Mouse (Mus musculus): ENCODE data around the gene Mtmr12. TPM values are rescaled to one million over a fixed set of nuclear protein-coding genes. Genes with fewer than 3 reads are reported as not detected.

Gene Mtmr12
- polyA plus RNA-seq, 1 experiment = 19.2 TPM

DNA sequence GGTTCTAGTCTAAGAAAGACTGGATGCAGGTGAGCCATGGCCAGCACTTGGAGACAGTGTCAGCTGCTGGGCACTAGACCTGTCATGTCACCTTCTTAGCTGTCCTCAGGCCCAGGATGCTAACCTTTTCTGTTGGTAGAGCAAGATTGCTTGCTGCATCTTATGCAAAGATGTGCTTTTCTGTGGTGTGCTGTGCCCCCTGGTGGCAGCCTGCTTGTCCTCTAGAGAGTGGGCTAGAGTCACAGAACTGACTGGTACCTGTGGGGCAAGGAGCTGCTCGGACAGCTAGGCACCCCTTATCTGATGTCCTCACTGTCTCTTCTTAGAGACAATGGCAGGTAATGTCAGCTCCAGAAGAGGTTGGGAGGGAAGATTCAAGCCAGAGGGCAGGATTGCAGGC is 63.2 kb downstream of the Mtmr12 start:
- WGBS = 71% methylated on average over 1 of the region's 1 CpGs
- DNase-seq (ENCODE audit: low read depth, low spot score) = no peak

- DNase-seq (ENCODE audit: low read depth, low spot score) = no peak
- 54% methylated on average over 9 of the region's 9 CpGs for WGBS
Measured at GRCm38 (mm10) chr15:12271340-12271739, 66.5 kb downstream of the Mtmr12 start.

DNA sequence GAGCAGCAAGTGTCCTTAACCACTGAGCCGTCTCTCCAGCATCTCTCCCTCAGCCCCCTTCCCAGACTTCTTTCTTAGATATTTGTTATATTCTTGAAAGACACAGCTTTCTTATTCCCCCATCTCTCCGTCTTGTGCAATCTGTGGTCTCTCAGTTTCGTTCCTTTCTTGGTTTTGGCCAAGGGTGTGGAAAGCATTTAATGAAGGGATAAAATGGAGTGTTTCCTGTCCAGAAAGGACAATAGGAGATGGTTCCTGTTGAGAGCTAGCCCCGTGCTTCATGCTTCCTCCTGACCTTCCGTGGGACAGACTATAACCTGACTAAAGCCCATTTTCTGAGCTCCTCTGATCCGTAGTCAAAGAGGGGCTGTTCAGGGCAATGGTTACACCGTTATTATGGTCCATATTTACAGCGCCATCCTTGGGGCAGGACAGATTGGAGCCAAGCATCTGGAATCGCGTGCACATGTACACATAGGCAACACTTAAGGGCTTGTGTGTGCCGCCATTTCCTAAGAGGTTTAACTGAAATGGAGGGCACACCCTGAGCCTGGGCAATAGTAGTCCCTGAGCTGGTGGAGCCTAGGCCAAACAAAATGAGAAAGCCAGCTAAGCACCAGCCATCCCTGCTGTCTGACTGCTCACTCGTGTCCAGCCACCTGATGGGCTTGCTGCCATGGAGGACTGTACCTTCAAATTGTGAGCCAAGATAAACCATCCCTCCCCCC is 68.7 kb downstream of the Mtmr12 start:
- no peak for DNase-seq (ENCODE audit: low read depth, low spot score)
- 80% methylated on average over 12 of the region's 12 CpGs for WGBS

GRCm38 (mm10) chr15:12274053-12274769 is 69.4 kb downstream of the Mtmr12 start:
- WGBS = 55% methylated on average over 4 of the region's 4 CpGs
- DNase-seq (ENCODE audit: low read depth, low spot score) = no peak

DNA sequence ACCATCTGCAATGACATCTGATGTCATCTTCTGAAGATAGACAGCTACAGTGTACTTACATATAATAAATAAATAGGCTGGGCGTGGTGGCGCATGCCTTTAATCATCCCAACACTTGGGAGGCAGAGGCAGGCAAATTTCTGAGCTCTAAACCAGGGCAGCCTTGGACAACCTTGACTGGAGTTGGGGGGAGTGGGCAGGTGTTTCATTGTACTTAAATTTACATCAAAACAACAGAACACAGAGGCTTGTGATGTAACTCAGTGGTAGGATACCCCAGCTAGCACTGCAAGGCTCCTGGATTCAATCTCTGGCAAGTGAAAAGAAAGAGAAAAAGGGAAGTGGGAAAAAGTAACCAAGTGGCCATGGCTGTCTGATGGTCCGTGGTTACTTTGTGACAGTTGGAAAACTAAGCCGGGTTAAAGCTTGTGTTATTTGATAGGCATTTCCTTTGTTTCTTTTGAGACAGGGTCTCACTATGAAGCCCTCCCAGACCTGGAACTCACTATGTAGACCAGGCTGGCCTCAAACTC is 70.3 kb downstream of the Mtmr12 start:
- DNase-seq (ENCODE audit: low read depth, low spot score) = no peak

GRCm38 (mm10) chr15:12279816-12280215 is 75.0 kb downstream of the Mtmr12 start:
- no peak for DNase-seq (ENCODE audit: low read depth, low spot score)
- 94% methylated on average over 1 of the region's 1 CpGs for WGBS

More for the DNA sequence above, 70.3 kb downstream of the Mtmr12 start:
- WGBS = 83% methylated on average over 4 of the region's 4 CpGs

GRCm38 (mm10) chr15:12284794-12285534 is 80.1 kb downstream of the Mtmr12 start:
- 60% methylated on average over 6 of the region's 6 CpGs for WGBS
- no peak for DNase-seq (ENCODE audit: low read depth, low spot score)

GRCm38 (mm10) chr15:12285535-12285809 is 80.6 kb downstream of the Mtmr12 start:
- 71% methylated on average over 5 of the region's 5 CpGs for WGBS
- no peak for DNase-seq (ENCODE audit: low read depth, low spot score)

DNA sequence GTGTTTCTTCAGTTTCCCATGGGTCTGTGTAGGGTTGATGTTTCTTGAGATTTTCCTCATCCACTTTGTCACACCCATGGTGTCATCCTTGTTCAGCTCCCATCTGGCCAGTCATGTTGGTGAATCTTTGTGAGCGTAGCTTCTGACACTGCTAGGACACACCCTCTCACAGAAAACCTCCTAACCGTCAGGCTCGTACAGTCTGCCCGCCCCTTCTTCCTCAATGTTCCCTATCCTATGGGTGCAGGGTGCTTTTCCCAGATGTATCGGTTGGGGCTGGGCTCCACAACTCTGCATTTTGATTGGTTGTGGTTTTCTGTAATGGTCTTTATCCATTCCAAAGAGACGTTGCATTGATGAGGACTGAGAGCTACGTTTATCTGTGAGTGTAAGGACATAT is 85.5 kb downstream of the Mtmr12 start:
- no peak for DNase-seq (ENCODE audit: low read depth, low spot score)
- WGBS = 93% methylated on average over 7 of the region's 7 CpGs

- WGBS = 75% methylated on average over 2 of the region's 2 CpGs
- no peak for DNase-seq (ENCODE audit: low read depth, low spot score)
Measured at GRCm38 (mm10) chr15:12291757-12292156, 86.9 kb downstream of the Mtmr12 start.

DNA sequence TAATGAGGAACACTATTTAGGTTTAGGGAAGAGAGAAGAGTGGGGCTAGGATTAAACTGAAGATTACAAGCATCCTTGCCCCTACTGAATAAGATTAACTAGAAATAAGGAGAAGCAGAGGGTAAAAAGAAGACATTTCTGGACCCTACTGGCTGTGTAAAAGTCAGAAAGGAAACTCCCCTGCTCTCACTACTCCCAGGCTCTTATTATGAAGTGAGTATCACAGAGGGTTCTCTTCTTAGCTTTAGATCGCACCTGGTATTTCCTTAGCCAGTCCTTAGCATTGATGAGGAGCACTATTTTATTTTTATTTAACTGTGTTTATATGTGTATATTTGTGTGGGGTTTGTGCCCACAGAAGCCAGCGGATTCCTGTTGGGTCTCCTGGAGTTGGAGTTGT is 91.4 kb downstream of the Mtmr12 start:
- 69% methylated on average over 2 of the region's 2 CpGs for WGBS
- no peak for DNase-seq (ENCODE audit: low read depth, low spot score)

- WGBS = 54% methylated on average over 7 of the region's 7 CpGs
- no peak for DNase-seq (ENCODE audit: low read depth, low spot score)
Measured at GRCm38 (mm10) chr15:12298231-12298737, 93.5 kb downstream of the Mtmr12 start.

DNA sequence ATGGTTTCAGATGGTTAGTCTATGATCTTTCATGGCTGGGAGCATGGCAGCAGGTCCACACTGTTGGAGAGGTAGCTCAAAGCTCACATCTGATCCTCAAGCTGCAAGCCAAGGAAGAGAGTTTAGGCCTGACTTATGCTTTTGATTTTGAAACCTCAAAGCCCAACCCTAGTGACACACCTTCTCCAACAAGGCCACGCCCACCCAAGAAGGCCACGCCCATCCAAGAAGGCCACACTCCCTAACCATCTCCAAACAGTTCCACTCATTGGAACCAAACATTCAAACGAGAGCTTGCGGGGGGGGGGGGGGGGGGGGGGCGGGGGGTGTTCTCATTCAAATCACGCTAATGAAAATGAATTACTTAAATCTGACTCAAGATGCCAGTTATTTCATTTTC is 96.9 kb downstream of the Mtmr12 start:
- no peak for DNase-seq (ENCODE audit: low read depth, low spot score)
- 70% methylated on average over 6 of the region's 6 CpGs for WGBS

DNA sequence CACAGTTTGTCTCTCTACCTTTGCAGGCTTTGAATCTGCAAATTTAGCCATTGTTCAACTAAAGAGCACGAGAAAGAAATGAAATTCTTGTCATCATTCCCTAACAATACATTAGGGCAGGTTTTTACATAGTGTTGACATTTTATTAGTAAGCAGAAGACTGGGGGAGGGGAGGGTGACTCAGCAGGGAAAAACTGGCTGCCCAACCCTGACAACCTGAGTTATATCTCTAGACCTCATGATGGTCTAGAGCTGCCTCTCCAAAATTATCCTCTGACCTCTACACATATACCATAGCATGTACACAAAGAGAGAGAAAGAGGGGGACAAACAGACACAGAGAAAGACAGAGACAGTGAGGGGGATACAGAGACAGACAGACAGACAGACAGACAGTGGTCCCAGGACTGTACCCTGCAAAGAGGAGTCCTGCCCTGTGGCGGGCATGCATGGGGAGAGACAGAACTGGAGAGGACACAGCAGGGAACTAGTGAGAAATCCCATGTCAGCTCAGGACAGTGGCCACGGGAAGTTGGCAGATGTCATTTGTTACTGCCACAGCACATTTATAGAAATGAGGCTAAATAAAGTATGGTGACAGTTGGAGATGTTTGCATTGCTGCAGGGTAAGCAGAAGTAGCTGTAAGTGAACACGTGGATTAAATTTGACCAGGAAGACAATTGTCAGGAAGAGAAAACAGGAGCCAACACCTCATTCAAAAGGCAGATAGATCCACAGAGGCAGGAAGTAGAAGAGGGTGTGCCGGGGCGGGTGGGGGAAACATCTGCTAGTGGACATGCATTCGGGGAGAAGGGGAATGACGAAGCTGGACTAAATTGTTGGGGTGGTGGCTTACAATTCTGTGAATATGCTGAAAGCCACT is 101.6 kb downstream of the Mtmr12 start:
- WGBS = 15% methylated on average over 8 of the region's 8 CpGs
- DNase-seq (ENCODE audit: low read depth, low spot score) = no peak

GRCm38 (mm10) chr15:12307114-12307513 is 102.3 kb downstream of the Mtmr12 start:
- DNase-seq (ENCODE audit: low read depth, low spot score) = no peak
- 23% methylated on average over 4 of the region's 4 CpGs for WGBS

- 93% methylated on average over 5 of the region's 5 CpGs for WGBS
- DNase-seq (ENCODE audit: low read depth, low spot score) = no peak
Measured at GRCm38 (mm10) chr15:12308539-12308938, 103.7 kb downstream of the Mtmr12 start.

- DNase-seq (ENCODE audit: low read depth, low spot score) = no peak
- WGBS = 84% methylated on average over 4 of the region's 4 CpGs
Measured at GRCm38 (mm10) chr15:12310676-12311075, 105.8 kb downstream of the Mtmr12 start.

DNA sequence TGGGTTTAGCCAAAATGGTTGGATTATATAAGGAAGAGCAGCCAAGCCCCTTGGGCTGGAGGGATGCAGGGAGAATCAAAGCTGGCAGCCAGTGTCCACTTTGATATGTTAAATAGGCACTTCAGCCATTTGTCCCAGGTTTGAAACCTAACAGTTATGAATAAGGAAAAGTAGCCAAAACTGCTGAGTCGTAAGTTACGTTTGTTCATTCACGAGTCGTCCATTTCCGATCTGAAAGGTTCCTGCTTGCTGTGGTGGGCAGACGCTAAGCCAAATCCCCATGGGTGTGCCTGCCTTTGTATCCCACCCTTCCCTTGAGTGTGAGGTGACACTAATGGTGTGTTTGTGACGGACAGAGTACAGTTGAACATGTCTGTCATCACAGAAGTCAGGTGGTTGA is 106.6 kb downstream of the Mtmr12 start:
- no peak for DNase-seq (ENCODE audit: low read depth, low spot score)
- 87% methylated on average over 7 of the region's 7 CpGs for WGBS

GRCm38 (mm10) chr15:12313255-12313654 is 108.4 kb downstream of the Mtmr12 start:
- 4% methylated on average over 1 of the region's 1 CpGs for WGBS
- no peak for DNase-seq (ENCODE audit: low read depth, low spot score)
